In genomic region chr7:144894706-144895105, GRCm38 (mm10) we compare ENCODE assay signal across 13 mouse cellular contexts. TPM values are rescaled to one million over a fixed set of nuclear protein-coding genes. Genes with fewer than 3 reads are reported as not detected.
DNase-seq lines count a peak whose midpoint lies in the region; ATAC-seq and TF ChIP-seq lines count a peak whose summit lies in the region.
"Had no signal": no experiment of that assay in that cellular context is flagged by ENCODE, and none has a peak within 500 bp of the region (broad histone marks: within the 10 kb centered on the region; RNA-seq: fewer than 3 reads in every experiment).

No protein-coding gene starts in this region.

- H3K9me3 ChIP-seq in CH12.LX (replicated peaks; ENCODE audit: low read length) (no peaks in the 10 kb centered on the region), MEL (replicated peaks; ENCODE audit: insufficient read depth, low read length) (no peaks in the 10 kb centered on the region)
- no peaks in the 10 kb centered on the region for H3K9me3 ChIP-seq in hindbrain, embryonic 11.5 days (ENCODE audit: control insufficient read depth, low read length)
- no peaks in the 10 kb centered on the region for H3K9me3 ChIP-seq in liver, embryonic 14.5 days (ENCODE audit: control insufficient read depth, low read length)
- H3K9me3 ChIP-seq: embryonic facial prominence, embryonic 13.5 days had no signal

- ATAC-seq in hindbrain, embryonic 11.5 days (ENCODE audit: low FRiP score): peak; percentile 3; the same call in 1 of the 2 replicates
- no peak for ATAC-seq in liver, embryonic 14.5 days (ENCODE audit: insufficient read depth)
- no peak for ATAC-seq in inflammation-experienced regulatory T-cells, adult 6 months
- ATAC-seq: Patski had no signal

- H3K36me3 ChIP-seq in CH12.LX (replicated peaks in 1 of 2; ENCODE audit: control insufficient read depth in 1 of 2, insufficient read depth in 1 of 2, low read length in 1 of 2): no peaks in the 10 kb centered on the region
- peaks cover 0 to 9% of the 10 kb centered on the region in 2 experiments; a peak in 2 of 4 replicates for H3K36me3 ChIP-seq in MEL (ENCODE audit: control insufficient read depth in 1 of 2, insufficient read depth in 2 of 2, low read length in 2 of 2)
- no peaks in the 10 kb centered on the region for H3K36me3 ChIP-seq in hindbrain, embryonic 11.5 days (ENCODE audit: control insufficient read depth, insufficient read depth, low read length)
- no peaks in the 10 kb centered on the region for H3K36me3 ChIP-seq in liver, embryonic 14.5 days (replicated peaks; ENCODE audit: control insufficient read depth, insufficient read depth, low read depth)
- H3K36me3 ChIP-seq: embryonic facial prominence, embryonic 13.5 days had no signal

- in situ Hi-C loops in CH12.LX (cut with MboI; ENCODE audit: low pct_ligation_motif_present, low pct_unique_long_range_greater_than_20kb, low sequenced_read_pairs): loop anchor here (5.0 to 10.0 kb wide), 3 partner anchors 50 to 310 kb away; partner anchors contain the start of genes Fadd and Fgf4

- 4% methylated on average over 4 of the region's 4 CpGs for WGBS in hindbrain, embryonic 11.5 days
- WGBS in liver, embryonic 14.5 days (ENCODE audit: insufficient replicate concordance): 3% methylated on average over 4 of the region's 4 CpGs

- no peak overlapping the region for H3K4me3 ChIP-seq in CH12.LX (replicated peaks in 1 of 3; ENCODE audit: low read depth in 2 of 3, low read length in 2 of 3, poor library complexity in 1 of 3)
- peak overlapping the region; percentile 84 to 86 for H3K4me3 ChIP-seq in MEL (ENCODE audit: control insufficient read depth in 1 of 2, insufficient read depth in 1 of 2, low read depth in 2 of 2, low read length in 2 of 2)
- 0 out of 2 replicates have a peak overlapping the region, but pooled peaks have one; percentile 8 for H3K4me3 ChIP-seq in hindbrain, embryonic 11.5 days (ENCODE audit: low read depth, low read length)
- no peak overlapping the region for H3K4me3 ChIP-seq in liver, embryonic 14.5 days (ENCODE audit: insufficient read depth in 1 of 2, low read depth in 2 of 2, low read length in 2 of 2)

- no peak for TF ChIP-seq EP300 in CH12.LX (IDR thresholded peaks at IDR 0.05; ENCODE audit: low read length)
- TF ChIP-seq EP300 in MEL (IDR thresholded peaks at IDR 0.05; ENCODE audit: low read depth in 1 of 2, low read length in 2 of 2): no peak
- TF ChIP-seq EP300 in liver, embryonic 14.5 days (IDR thresholded peaks at IDR 0.05; ENCODE audit: low read depth): no peak

- dilution Hi-C loops in CH12.LX (cut with MboI; ENCODE audit: extremely low pct_ligation_motif_present, extremely low pct_unique_long_range_greater_than_20kb, low sequenced_read_pairs): no loop called here

- H3K79me2 ChIP-seq in CH12.LX (replicated peaks; ENCODE audit: control insufficient read depth, extremely low read depth, insufficient read depth, poor library complexity, severe bottlenecking) (no peaks in the 10 kb centered on the region), MEL (ENCODE audit: control insufficient read depth, insufficient read depth, low read length, poor library complexity) (peaks cover 15% of the 10 kb centered on the region)

- no peak for TF ChIP-seq POLR2A in CH12.LX (IDR thresholded peaks at IDR 0.05; ENCODE audit: low read depth, low read length)
- no peak for TF ChIP-seq POLR2A in MEL (IDR thresholded peaks at IDR 0.05; ENCODE audit: control insufficient read depth in 1 of 2, insufficient read depth in 1 of 2, low read depth in 1 of 2, low read length in 2 of 2, poor library complexity in 1 of 2)

- TF ChIP-seq CTCF in CH12.LX (conservative IDR thresholded peaks at IDR 0.05 in 1 of 2, IDR thresholded peaks at IDR 0.05 in 1 of 2; ENCODE audit: low read depth in 2 of 2, low read length in 2 of 2) (no peak), MEL (IDR thresholded peaks at IDR 0.05 in 2 of 3, conservative IDR thresholded peaks at IDR 0.05 in 1 of 3; ENCODE audit: control insufficient read depth in 1 of 3, insufficient read depth in 1 of 3, low read depth in 2 of 3, low read length in 3 of 3, poor library complexity in 1 of 3, severe bottlenecking in 1 of 3) (no peak; a peak in 1 of 6 replicates)
- TF ChIP-seq CTCF in liver, embryonic 14.5 days (IDR thresholded peaks at IDR 0.05; ENCODE audit: low read depth): no peak

- TF ChIP-seq RAD21 in CH12.LX (IDR thresholded peaks at IDR 0.05; ENCODE audit: low read depth, low read length) (no peak), MEL (IDR thresholded peaks at IDR 0.05; ENCODE audit: low read depth, low read length) (no peak)

- no peak for DNase-seq in CH12.LX (ENCODE audit: extremely low read depth)
- peak; percentile 63 for DNase-seq in MEL (ENCODE audit: low read depth, low spot score)
- DNase-seq in hindbrain, embryonic 11.5 days (ENCODE audit: low spot score): peak; percentile 54
- no peak for DNase-seq in liver, embryonic 14.5 days (ENCODE audit: low read depth in 3 of 3, low spot score in 3 of 3)
- DNase-seq in gastrocnemius, adult 8-10 months (ENCODE audit: low spot score in 2 of 2): no peak
- no peak for DNase-seq in left cerebral cortex, adult 8-10 months (ENCODE audit: low spot score in 2 of 2)
- DNase-seq in kidney, adult 18-20 months: no peak

- peak overlapping the region; percentile 49 for H3K4me2 ChIP-seq in CH12.LX (ENCODE audit: insufficient read depth, low read depth, poor library complexity, severe bottlenecking)
- H3K4me2 ChIP-seq in hindbrain, embryonic 11.5 days (replicated peaks; ENCODE audit: low read depth, low read length): peak overlapping the region; percentile 34
- peak overlapping the region; percentile 68 for H3K4me2 ChIP-seq in liver, embryonic 14.5 days (ENCODE audit: low read depth)

- H3K27me3 ChIP-seq in CH12.LX (replicated peaks) (peaks cover 86% of the 10 kb centered on the region), MEL (ENCODE audit: control insufficient read depth in 1 of 2, insufficient read depth in 2 of 2, low read length in 2 of 2) (no peaks in the 10 kb centered on the region)
- H3K27me3 ChIP-seq in hindbrain, embryonic 11.5 days (ENCODE audit: control insufficient read depth, insufficient read depth, low read length): peaks cover 22% of the 10 kb centered on the region
- H3K27me3 ChIP-seq in liver, embryonic 14.5 days (ENCODE audit: control insufficient read depth, insufficient read depth, low read length): peaks cover 53% of the 10 kb centered on the region

- H3K9ac ChIP-seq in CH12.LX (ENCODE audit: insufficient read depth, low read depth): no peak overlapping the region
- H3K9ac ChIP-seq in MEL (ENCODE audit: control insufficient read depth, low read depth, low read length, poor library complexity, severe bottlenecking): peak overlapping the region; percentile 79
- H3K9ac ChIP-seq in hindbrain, embryonic 11.5 days (ENCODE audit: low read depth, low read length): no peak overlapping the region
- H3K9ac ChIP-seq in liver, embryonic 14.5 days (replicated peaks): no peak overlapping the region

- no peak overlapping the region for H3K27ac ChIP-seq in CH12.LX (ENCODE audit: insufficient read depth, low read depth)
- peak overlapping the region; percentile 35 for H3K27ac ChIP-seq in MEL (ENCODE audit: control insufficient read depth, low read depth, low read length)
- peak overlapping the region; percentile 48; the same call in 1 of the 2 replicates for H3K27ac ChIP-seq in hindbrain, embryonic 11.5 days (ENCODE audit: low read depth, low read length)
- no peak overlapping the region for H3K27ac ChIP-seq in liver, embryonic 14.5 days
- H3K27ac ChIP-seq: embryonic facial prominence, embryonic 13.5 days; left cerebral cortex, adult 2 months had no signal

- 0 out of 4 replicates have a peak, but pooled peaks cover 2 to 5% of the 10 kb centered on the region in 2 experiments for H3K4me1 ChIP-seq in CH12.LX (ENCODE audit: control insufficient read depth in 1 of 2, insufficient read depth in 2 of 2)
- H3K4me1 ChIP-seq in MEL (ENCODE audit: control insufficient read depth in 1 of 2, insufficient read depth in 2 of 2, low read length in 2 of 2): peaks cover 5 to 13% of the 10 kb centered on the region in 2 experiments; a peak in 2 of 4 replicates
- H3K4me1 ChIP-seq in hindbrain, embryonic 11.5 days (replicated peaks; ENCODE audit: control insufficient read depth, insufficient read depth, low read length): peaks cover 4% of the 10 kb centered on the region
- H3K4me1 ChIP-seq in liver, embryonic 14.5 days (replicated peaks; ENCODE audit: control insufficient read depth in 2 of 2, insufficient read depth in 2 of 2, low read length in 1 of 2): no peaks in the 10 kb centered on the region

RNA-seq across cellular contexts. Expression of gene Fgf15, which starts 1.6 kb away (rescaled TPM):
- not detected in 2 replicates for total RNA-seq in CH12.LX (2012; rRNA removed)
- total RNA-seq in CH12.LX (2014; rRNA removed): not detected in 2 replicates
- polyA plus RNA-seq in CH12.LX (2012; ENCODE audit: insufficient read length, low read depth): not detected in 2 replicates
- total RNA-seq in MEL (2012; rRNA removed): 11.7 and 19.1 TPM in 2 replicates
- 10 to 100 TPM in 1 of 2 experiments, not detected in 1; 16.6 TPM for polyA plus RNA-seq in MEL (2012; ENCODE audit: insufficient read depth in 1 of 2, insufficient read length in 2 of 2, low read depth in 1 of 2, low replicate concordance in 2 of 2, missing spikeins in 1 of 2)
- 60.2 and 68.2 TPM in 2 replicates for polyA plus RNA-seq in hindbrain, embryonic 11.5 days (2014; fragmentation: Nextera tagmentation; extraction: Ambion mirVana)
- 0.02 and 0.09 TPM in 2 replicates for polyA plus RNA-seq in liver, embryonic 14.5 days (2012; rRNA removed)
- not detected in 2 replicates for polyA plus RNA-seq in liver, embryonic 14.5 days (2014; fragmentation: Nextera tagmentation; extraction: Ambion mirVana)
- not detected for total RNA-seq in gastrocnemius, adult 8-10 months (2022)
- total RNA-seq in left cerebral cortex, adult 8-10 months (2022): not detected
- polyA plus RNA-seq in inflammation-experienced regulatory T-cells, adult 6 months (2017; shearing (Covaris generic)): not detected
- total RNA-seq: left cerebral cortex, adult 2 months had no signal
- polyA plus RNA-seq: heart, postnatal 0 days had no signal

RNA-seq across cellular contexts. Expression of gene LTO1, which starts 20.2 kb away (rescaled TPM):
- total RNA-seq in CH12.LX (2012; rRNA removed) (10.2 and 10.7 TPM in 2 replicates), CH12.LX (2014; rRNA removed) (3.9 and 4.0 TPM in 2 replicates), MEL (2012; rRNA removed) (10.5 and 18.1 TPM in 2 replicates)
- polyA plus RNA-seq in CH12.LX (2012; ENCODE audit: insufficient read length, low read depth) (8.5 and 14.3 TPM in 2 replicates), MEL (2012; ENCODE audit: insufficient read depth in 1 of 2, insufficient read length in 2 of 2, low read depth in 1 of 2, low replicate concordance in 2 of 2, missing spikeins in 1 of 2) (10 to 100 TPM in 1 of 2 experiments, not detected in 1; 18.4 TPM)
- 27.3 and 28.9 TPM in 2 replicates for polyA plus RNA-seq in hindbrain, embryonic 11.5 days (2014; fragmentation: Nextera tagmentation; extraction: Ambion mirVana)
- 6.9 and 11.7 TPM in 2 replicates for polyA plus RNA-seq in liver, embryonic 14.5 days (2012; rRNA removed)
- polyA plus RNA-seq in liver, embryonic 14.5 days (2014; fragmentation: Nextera tagmentation; extraction: Ambion mirVana): 6.4 and 6.7 TPM in 2 replicates
- 1 to 10 TPM; 7.8 to 8.9 (median 8.7) TPM for total RNA-seq in gastrocnemius, adult 8-10 months (2022)
- total RNA-seq in left cerebral cortex, adult 8-10 months (2022): 10 to 100 TPM; 23.4 to 30.7 (median 24.9) TPM
- polyA plus RNA-seq in inflammation-experienced regulatory T-cells, adult 6 months (2017; shearing (Covaris generic)): 10 to 100 TPM; 27.4 to 42.5 (median 30.4) TPM

RNA-seq across cellular contexts. Expression of gene Ccnd1, which starts 45.0 kb away (rescaled TPM):
- total RNA-seq in CH12.LX (2012; rRNA removed) (0.13 and 0.34 TPM in 2 replicates), CH12.LX (2014; rRNA removed) (0.08 TPM in 1 of 2 replicates, not detected in the other), MEL (2012; rRNA removed) (0.08 and 0.13 TPM in 2 replicates)
- polyA plus RNA-seq in CH12.LX (2012; ENCODE audit: insufficient read length, low read depth) (0.11 and 0.16 TPM in 2 replicates), MEL (2012; ENCODE audit: insufficient read depth in 1 of 2, insufficient read length in 2 of 2, low read depth in 1 of 2, low replicate concordance in 2 of 2, missing spikeins in 1 of 2) (under 1 TPM in 1 of 2 experiments, not detected in 1; 0.38 TPM)
- 185 and 200 TPM in 2 replicates for polyA plus RNA-seq in hindbrain, embryonic 11.5 days (2014; fragmentation: Nextera tagmentation; extraction: Ambion mirVana)
- 14.6 and 16.7 TPM in 2 replicates for polyA plus RNA-seq in liver, embryonic 14.5 days (2012; rRNA removed)
- polyA plus RNA-seq in liver, embryonic 14.5 days (2014; fragmentation: Nextera tagmentation; extraction: Ambion mirVana): 25.4 and 27.7 TPM in 2 replicates
- 1 to 10 TPM; 2.3 to 6.9 (median 4.0) TPM for total RNA-seq in gastrocnemius, adult 8-10 months (2022)
- 10 to 100 TPM; 38.1 to 47.4 (median 43.6) TPM for total RNA-seq in left cerebral cortex, adult 8-10 months (2022)
- 1 to 10 TPM; 1.2 to 1.8 (median 1.5) TPM for polyA plus RNA-seq in inflammation-experienced regulatory T-cells, adult 6 months (2017; shearing (Covaris generic))

RNA-seq across cellular contexts. Expression of gene Fgf4, which starts 47.5 kb away (rescaled TPM):
- total RNA-seq in CH12.LX (2012; rRNA removed) (not detected in 2 replicates), CH12.LX (2014; rRNA removed) (not detected in 2 replicates), MEL (2012; rRNA removed) (not detected in 2 replicates)
- polyA plus RNA-seq in CH12.LX (2012; ENCODE audit: insufficient read length, low read depth) (not detected in 2 replicates), MEL (2012; ENCODE audit: insufficient read depth in 1 of 2, insufficient read length in 2 of 2, low read depth in 1 of 2, low replicate concordance in 2 of 2, missing spikeins in 1 of 2) (not detected)
- 0.04 TPM in 1 of 2 replicates, not detected in the other for polyA plus RNA-seq in hindbrain, embryonic 11.5 days (2014; fragmentation: Nextera tagmentation; extraction: Ambion mirVana)
- not detected in 2 replicates for polyA plus RNA-seq in liver, embryonic 14.5 days (2012; rRNA removed)
- not detected in 2 replicates for polyA plus RNA-seq in liver, embryonic 14.5 days (2014; fragmentation: Nextera tagmentation; extraction: Ambion mirVana)
- not detected for total RNA-seq in gastrocnemius, adult 8-10 months (2022)
- total RNA-seq in left cerebral cortex, adult 8-10 months (2022): not detected
- not detected for polyA plus RNA-seq in inflammation-experienced regulatory T-cells, adult 6 months (2017; shearing (Covaris generic))
- total RNA-seq: left cerebral cortex, adult 2 months had no signal
- polyA plus RNA-seq: heart, postnatal 0 days; Patski; small intestine, adult 2 months had no signal

RNA-seq across cellular contexts. Expression of gene Fgf3, which starts 56.8 kb away (rescaled TPM):
- not detected in 2 replicates for total RNA-seq in CH12.LX (2012; rRNA removed)
- total RNA-seq in CH12.LX (2014; rRNA removed): not detected in 2 replicates
- polyA plus RNA-seq in CH12.LX (2012; ENCODE audit: insufficient read length, low read depth): not detected in 2 replicates
- total RNA-seq in MEL (2012; rRNA removed): not detected in 2 replicates
- not detected for polyA plus RNA-seq in MEL (2012; ENCODE audit: insufficient read depth in 1 of 2, insufficient read length in 2 of 2, low read depth in 1 of 2, low replicate concordance in 2 of 2, missing spikeins in 1 of 2)
- 0.59 and 1.1 TPM in 2 replicates for polyA plus RNA-seq in hindbrain, embryonic 11.5 days (2014; fragmentation: Nextera tagmentation; extraction: Ambion mirVana)
- polyA plus RNA-seq in liver, embryonic 14.5 days (2012; rRNA removed): 0.10 TPM in 2 replicates
- 0.10 and 0.13 TPM in 2 replicates for polyA plus RNA-seq in liver, embryonic 14.5 days (2014; fragmentation: Nextera tagmentation; extraction: Ambion mirVana)
- not detected for total RNA-seq in gastrocnemius, adult 8-10 months (2022)
- 1 to 10 TPM; 1.0 to 1.9 (median 1.4) TPM for total RNA-seq in left cerebral cortex, adult 8-10 months (2022)
- not detected for polyA plus RNA-seq in inflammation-experienced regulatory T-cells, adult 6 months (2017; shearing (Covaris generic))
- polyA plus RNA-seq: heart, postnatal 0 days; Patski had no signal

Comparison
In these comparisons a context has a peak if more than half of its experiments do, and no peak if none do; other contexts are left out.
1. DNase-seq: peak in MEL (single experiment) and hindbrain, embryonic 11.5 days (single experiment); none in CH12.LX (single experiment), liver, embryonic 14.5 days (0 of 3), gastrocnemius, adult 8-10 months (0 of 2), left cerebral cortex, adult 8-10 months (0 of 2) and kidney, adult 18-20 months (single experiment).
2. H3K27ac ChIP-seq: peak in MEL (single experiment) and hindbrain, embryonic 11.5 days (single experiment); none in CH12.LX (single experiment) and liver, embryonic 14.5 days (single experiment).
3. H3K4me3 ChIP-seq: peak in MEL (2 of 2) and hindbrain, embryonic 11.5 days (single experiment); none in CH12.LX (0 of 3) and liver, embryonic 14.5 days (0 of 2).
4. RNA of gene Fgf15, which starts 1.6 kb away (polyA plus RNA-seq): 60.2 to 68.2 TPM in hindbrain, embryonic 11.5 days and 16.6 TPM in MEL; not detected in inflammation-experienced regulatory T-cells, adult 6 months, 0.02 to 0.09 TPM in liver, embryonic 14.5 days and not detected in CH12.LX; every median in the first group is over 10 times any median in the second.
5. RNA of gene Ccnd1, which starts 45.0 kb away (polyA plus RNA-seq): 185 to 200 TPM in hindbrain, embryonic 11.5 days and 14.6 to 27.7 TPM in liver, embryonic 14.5 days; 1.2 to 1.8 TPM in inflammation-experienced regulatory T-cells, adult 6 months, 0.38 TPM in MEL and 0.11 to 0.16 TPM in CH12.LX; every median in the first group is over 4 times any median in the second.
6. Of the 35 proteins assayed by ChIP-seq in both MEL and CH12.LX: peak only in MEL: SIN3A; only in CH12.LX: none; in both: none; in neither: 34.
7. Peak in every context shown above with its lines, with median percentiles within 50 percentile points of each other: H3K4me2 ChIP-seq.